Mouse (Mus musculus) naive thymus-derived CD4-positive, alpha-beta T cell, adult 2 months (primary cell): Measurements from ENCODE around the gene Plekha1.

Experiments
- DNase-seq: peaks from one replicate; pipeline ENCODE4 v3.0.0-alpha.2; 2011; ENCODE audit warnings: low read depth

The Plekha1 gene

GRCm38 (mm10) chr7:130865613-130866591 lies at the start of gene Plekha1:
TSS of gene Plekha1 (plus strand) at chr7:130865756.
- peak; percentile 98 for DNase-seq

GRCm38 (mm10) chr7:130816243-130816642 lies 49.3 kb upstream of the Plekha1 start:
- no peak for DNase-seq

GRCm38 (mm10) chr7:130818813-130819212 lies 46.7 kb upstream of the Plekha1 start:
- DNase-seq = peak; percentile 28

- no peak for DNase-seq
These were observed 45.9 kb upstream of the Plekha1 start for GRCm38 (mm10) chr7:130819624-130820023.

GRCm38 (mm10) chr7:130823992-130824391 lies 41.6 kb upstream of the Plekha1 start:
- no peak for DNase-seq

GRCm38 (mm10) chr7:130826343-130826742 lies 39.2 kb upstream of the Plekha1 start:
- DNase-seq = no peak

- DNase-seq = peak; percentile 49
These were observed 38.1 kb upstream of the Plekha1 start for GRCm38 (mm10) chr7:130827431-130827830.

- DNase-seq = peak; percentile 53
These were observed 37.6 kb upstream of the Plekha1 start for GRCm38 (mm10) chr7:130827844-130828403.

- peak; percentile 44 for DNase-seq
These were observed 37.1 kb upstream of the Plekha1 start for GRCm38 (mm10) chr7:130828475-130828874.

GRCm38 (mm10) chr7:130831586-130831985 lies 34.0 kb upstream of the Plekha1 start:
- DNase-seq = no peak

GRCm38 (mm10) chr7:130834299-130834698 lies 31.3 kb upstream of the Plekha1 start:
- DNase-seq = peak; percentile 99

GRCm38 (mm10) chr7:130834958-130835861 lies 30.3 kb upstream of the Plekha1 start:
- DNase-seq = no peak

- no peak for DNase-seq
These were observed 29.5 kb upstream of the Plekha1 start for GRCm38 (mm10) chr7:130836066-130836465.

GRCm38 (mm10) chr7:130837941-130838657 lies 27.5 kb upstream of the Plekha1 start:
- no peak for DNase-seq

GRCm38 (mm10) chr7:130838658-130839025 lies 26.9 kb upstream of the Plekha1 start:
- no peak for DNase-seq

- DNase-seq = no peak
These were observed 26.0 kb upstream of the Plekha1 start for GRCm38 (mm10) chr7:130839380-130840100.

- DNase-seq = peak; percentile 16
These were observed 18.3 kb upstream of the Plekha1 start for GRCm38 (mm10) chr7:130847164-130847718.

- DNase-seq = no peak
These were observed 10.8 kb upstream of the Plekha1 start for GRCm38 (mm10) chr7:130854684-130855292.

- no peak for DNase-seq
These were observed 9.9 kb upstream of the Plekha1 start for GRCm38 (mm10) chr7:130855681-130856080.

GRCm38 (mm10) chr7:130857973-130858372 lies 7.6 kb upstream of the Plekha1 start:
- DNase-seq = peak; percentile 33
